Mouse (Mus musculus): ENCODE data around the gene Psmd6.

DNA sequence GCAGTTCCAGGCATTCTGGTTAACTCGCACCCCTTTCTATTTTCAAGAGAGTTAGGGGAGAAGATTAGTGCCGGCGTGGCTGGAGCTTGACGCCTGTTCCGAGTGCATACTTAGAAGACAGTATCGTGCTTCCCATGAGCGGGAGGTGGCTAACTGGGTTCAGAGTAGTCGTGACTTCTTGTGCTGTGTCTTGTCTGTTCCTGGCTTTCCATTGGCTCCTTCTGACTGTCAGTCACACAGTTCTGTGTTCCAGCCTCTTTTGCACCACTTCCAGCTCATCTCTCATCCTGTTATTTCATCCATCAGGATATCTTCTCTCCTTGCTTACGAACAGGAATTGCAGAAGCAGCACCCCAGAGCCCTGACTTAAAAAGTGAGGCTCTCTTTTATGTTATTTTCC, 19.5 kb downstream of the Psmd6 start:
- TF ChIP-seq CTCF (IDR thresholded peaks at IDR 0.05; ENCODE audit: borderline replicate concordance, control insufficient read depth, extremely low read depth, insufficient read depth, low read length, poor library complexity) (no peak), POLR2A (IDR thresholded peaks at IDR 0.05; ENCODE audit: control insufficient read depth, extremely low read depth, insufficient read depth, low read length, poor library complexity) (no peak)

Measured in thymus, adult 2 months (tissue).